In genomic region chr5:125340547-125341262, GRCm38 (mm10) we compare ENCODE assay signal across 8 mouse cellular contexts. TPM values are rescaled to one million over a fixed set of nuclear protein-coding genes. Genes with fewer than 3 reads are reported as not detected.
DNase-seq lines count a peak whose midpoint lies in the region; ATAC-seq and TF ChIP-seq lines count a peak whose summit lies in the region.

TSS of gene Scarb1 (minus strand) at chr5:125341094.

- 0 out of 2 replicates have a peak, but pooled peaks have one; percentile 1 for TF ChIP-seq CTCF in liver, embryonic 14.5 days (IDR thresholded peaks at IDR 0.05; ENCODE audit: low read depth)

- no peak for TF ChIP-seq EP300 in liver, embryonic 14.5 days (IDR thresholded peaks at IDR 0.05; ENCODE audit: low read depth)

- H3K9ac ChIP-seq in forebrain, embryonic 12.5 days: peak within 1 kb of the TSS; percentile 63
- peak within 1 kb of the TSS; percentile 86 for H3K9ac ChIP-seq in heart, embryonic 16.5 days (ENCODE audit: low read length)
- peak within 1 kb of the TSS; percentile 80 for H3K9ac ChIP-seq in liver, embryonic 14.5 days (replicated peaks)
- H3K9ac ChIP-seq in stomach, embryonic 15.5 days: peak within 1 kb of the TSS; percentile 73

- peak; percentile 90 for ATAC-seq in forebrain, embryonic 12.5 days (ENCODE audit: low FRiP score)
- ATAC-seq in heart, embryonic 16.5 days (replicated peaks; ENCODE audit: extremely low read depth, insufficient read depth, low FRiP score): peak; percentile 86
- ATAC-seq in liver, embryonic 14.5 days (ENCODE audit: insufficient read depth): peak; percentile 87
- ATAC-seq in stomach, embryonic 15.5 days (ENCODE audit: insufficient read depth, low FRiP score, low read depth): peak; percentile 84

- WGBS in forebrain, embryonic 12.5 days: under 1% methylated on average over 38 of the region's 42 CpGs
- under 1% methylated on average over 42 of the region's 42 CpGs for WGBS in heart, embryonic 16.5 days
- under 1% methylated on average over 41 of the region's 42 CpGs for WGBS in liver, embryonic 14.5 days (ENCODE audit: insufficient replicate concordance)
- WGBS in stomach, embryonic 15.5 days: under 1% methylated on average over 42 of the region's 42 CpGs

- peak within 1 kb of the TSS; percentile 95 for H3K4me2 ChIP-seq in forebrain, embryonic 12.5 days
- peak within 1 kb of the TSS; percentile 82 for H3K4me2 ChIP-seq in heart, embryonic 16.5 days (ENCODE audit: low read depth, low read length)
- peak within 1 kb of the TSS; percentile 92 for H3K4me2 ChIP-seq in liver, embryonic 14.5 days (ENCODE audit: low read depth)
- H3K4me2 ChIP-seq in stomach, embryonic 15.5 days: peak within 1 kb of the TSS; percentile 80

- H3K4me3 ChIP-seq in forebrain, embryonic 12.5 days (replicated peaks): peak within 1 kb of the TSS; percentile 63
- H3K4me3 ChIP-seq in heart, embryonic 16.5 days (ENCODE audit: low read length): peak within 1 kb of the TSS; percentile 78
- peak within 1 kb of the TSS; percentile 88 to 90 for H3K4me3 ChIP-seq in liver, embryonic 14.5 days (ENCODE audit: insufficient read depth in 1 of 2, low read depth in 2 of 2, low read length in 2 of 2)
- H3K4me3 ChIP-seq in stomach, embryonic 15.5 days (replicated peaks): peak within 1 kb of the TSS; percentile 94

- peaks cover 10% of the 10 kb centered on the region for H3K27me3 ChIP-seq in forebrain, embryonic 12.5 days
- H3K27me3 ChIP-seq in heart, embryonic 16.5 days (ENCODE audit: control insufficient read depth, insufficient read depth, low read length): no peaks in the 10 kb centered on the region
- H3K27me3 ChIP-seq in liver, embryonic 14.5 days (ENCODE audit: control insufficient read depth, insufficient read depth, low read length): no peaks in the 10 kb centered on the region
- no peaks in the 10 kb centered on the region for H3K27me3 ChIP-seq in stomach, embryonic 15.5 days (replicated peaks)

- H3K36me3 ChIP-seq in forebrain, embryonic 12.5 days (replicated peaks): no peaks in the 10 kb centered on the region
- no peaks in the 10 kb centered on the region for H3K36me3 ChIP-seq in heart, embryonic 16.5 days (ENCODE audit: control insufficient read depth, insufficient read depth)
- no peaks in the 10 kb centered on the region for H3K36me3 ChIP-seq in liver, embryonic 14.5 days (replicated peaks; ENCODE audit: control insufficient read depth, insufficient read depth, low read depth)
- no peaks in the 10 kb centered on the region for H3K36me3 ChIP-seq in stomach, embryonic 15.5 days

- 0 out of 2 replicates have a peak within 1 kb of the TSS, but pooled peaks have one; percentile 31 for H3K27ac ChIP-seq in forebrain, embryonic 12.5 days
- H3K27ac ChIP-seq in heart, embryonic 16.5 days (ENCODE audit: low read length): peak within 1 kb of the TSS; percentile 49
- peak within 1 kb of the TSS; percentile 90 for H3K27ac ChIP-seq in liver, embryonic 14.5 days
- H3K27ac ChIP-seq in stomach, embryonic 15.5 days: peak within 1 kb of the TSS; percentile 59; the same call in 1 of the 2 replicates

- peak; percentile 72 to 82 for DNase-seq in CD8-positive naive resting alpha-beta T cell, adult 2 months (ENCODE audit: low read depth in 2 of 2, low spot score in 2 of 2)
- peak; percentile 72 for DNase-seq in c-Kit-positive CD71-negative TER-119-negative erythroid progenitor cells, embryonic 14.5 days (ENCODE audit: low read depth)
- peak; percentile 88 to 95 for DNase-seq in kidney, postnatal 36 days
- DNase-seq in liver, embryonic 14.5 days (ENCODE audit: low read depth in 3 of 3, low spot score in 3 of 3): peak; percentile 68 to 76 (median 73)
- peak; percentile 89 for DNase-seq in neural tube, embryonic 10.5 days (ENCODE audit: extremely low spot score, low spot score)

- no peaks in the 10 kb centered on the region for H3K9me3 ChIP-seq in forebrain, embryonic 12.5 days
- H3K9me3 ChIP-seq in heart, embryonic 16.5 days (replicated peaks; ENCODE audit: control insufficient read depth, low read length): no peaks in the 10 kb centered on the region
- H3K9me3 ChIP-seq in liver, embryonic 14.5 days (ENCODE audit: control insufficient read depth, low read length): no peaks in the 10 kb centered on the region
- no peaks in the 10 kb centered on the region for H3K9me3 ChIP-seq in stomach, embryonic 15.5 days

- H3K4me1 ChIP-seq in forebrain, embryonic 12.5 days: peaks cover 36% of the 10 kb centered on the region
- H3K4me1 ChIP-seq in heart, embryonic 16.5 days (ENCODE audit: control insufficient read depth, insufficient read depth, low read length): peaks cover 25% of the 10 kb centered on the region
- peaks cover 33 to 46% of the 10 kb centered on the region in 2 experiments for H3K4me1 ChIP-seq in liver, embryonic 14.5 days (replicated peaks; ENCODE audit: control insufficient read depth in 2 of 2, insufficient read depth in 2 of 2, low read length in 1 of 2)
- peaks cover 30% of the 10 kb centered on the region for H3K4me1 ChIP-seq in stomach, embryonic 15.5 days

RNA-seq across cellular contexts. Expression of gene Scarb1, which starts in this region (rescaled TPM):
- 31.5 and 38.7 TPM in 2 replicates for polyA plus RNA-seq in forebrain, embryonic 12.5 days (2016; fragmentation: Nextera tagmentation; extraction: Ambion mirVana)
- 72.9 and 75.5 TPM in 2 replicates for polyA plus RNA-seq in heart, embryonic 16.5 days (2015; fragmentation: Nextera tagmentation; extraction: Ambion mirVana)
- polyA plus RNA-seq in liver, embryonic 14.5 days (2012; rRNA removed): 50.1 and 54.1 TPM in 2 replicates
- polyA plus RNA-seq in liver, embryonic 14.5 days (2014; fragmentation: Nextera tagmentation; extraction: Ambion mirVana): 41.6 and 50.6 TPM in 2 replicates
- 61.9 and 67.9 TPM in 2 replicates for polyA plus RNA-seq in stomach, embryonic 15.5 days (2015; fragmentation: Nextera tagmentation; extraction: Ambion mirVana)

Comparison
In these comparisons a context has a peak if more than half of its experiments do, and no peak if none do; other contexts are left out.
1. Peak in every context shown above with its lines: DNase-seq, ATAC-seq, H3K4me3 ChIP-seq and H3K27ac ChIP-seq.
2. H3K27ac ChIP-seq: peak in every context shown above with its lines; median percentile 90 in liver, embryonic 14.5 days; 59 in stomach, embryonic 15.5 days; 49 in heart, embryonic 16.5 days; 31 in forebrain, embryonic 12.5 days.